Mouse (Mus musculus) urinary bladder, postnatal 25 days (tissue): ENCODE data around the gene Vapb.

Source experiments
- DNase-seq: peaks from one replicate; pipeline ENCODE4 v3.0.0; 2022; ENCODE audit warnings: low spot score

Vapb gene

GRCm38 (mm10) chr2:173738232-173738631, 921 bp downstream of the Vapb start:
- DNase-seq, result no peak

- no peak for DNase-seq
These were observed 1.8 kb downstream of the Vapb start for GRCm38 (mm10) chr2:173739107-173739506.

- DNase-seq, result no peak
These were observed 4.8 kb downstream of the Vapb start for GRCm38 (mm10) chr2:173742090-173742489.

- no peak for DNase-seq
These were observed 5.4 kb downstream of the Vapb start for GRCm38 (mm10) chr2:173742744-173743143.

GRCm38 (mm10) chr2:173744070-173744815, 6.9 kb downstream of the Vapb start:
- no peak for DNase-seq

- no peak for DNase-seq
These were observed 11.8 kb downstream of the Vapb start for GRCm38 (mm10) chr2:173748961-173749659.

GRCm38 (mm10) chr2:173755433-173756144, 18.3 kb downstream of the Vapb start:
- no peak for DNase-seq

GRCm38 (mm10) chr2:173757624-173758155, 20.4 kb downstream of the Vapb start:
- DNase-seq, result no peak

GRCm38 (mm10) chr2:173760607-173761006, 23.3 kb downstream of the Vapb start:
- no peak for DNase-seq

- no peak for DNase-seq
These were observed 27.3 kb downstream of the Vapb start for GRCm38 (mm10) chr2:173764629-173765028.

- no peak for DNase-seq
These were observed 30.8 kb downstream of the Vapb start for GRCm38 (mm10) chr2:173767959-173768595.

- DNase-seq, result no peak
These were observed 31.9 kb downstream of the Vapb start for GRCm38 (mm10) chr2:173769183-173769582.

- no peak for DNase-seq
These were observed 33.3 kb downstream of the Vapb start for GRCm38 (mm10) chr2:173770620-173771019.

GRCm38 (mm10) chr2:173771706-173772105, 34.4 kb downstream of the Vapb start:
- no peak for DNase-seq

GRCm38 (mm10) chr2:173775556-173775955, 38.2 kb downstream of the Vapb start:
- DNase-seq, result no peak

GRCm38 (mm10) chr2:173776108-173776507, 38.8 kb downstream of the Vapb start:
- DNase-seq, result no peak

- no peak for DNase-seq
These were observed 43.6 kb downstream of the Vapb start for GRCm38 (mm10) chr2:173780931-173781330.

- DNase-seq, result no peak
These were observed 47.1 kb downstream of the Vapb start for GRCm38 (mm10) chr2:173784366-173784765.

GRCm38 (mm10) chr2:173784884-173785283, 47.6 kb downstream of the Vapb start:
- no peak for DNase-seq

- no peak for DNase-seq
These were observed 52.9 kb downstream of the Vapb start for GRCm38 (mm10) chr2:173789945-173790804.
